Comparison of ENCODE assay signal across 25 mouse cellular contexts in the genomic region with DNA sequence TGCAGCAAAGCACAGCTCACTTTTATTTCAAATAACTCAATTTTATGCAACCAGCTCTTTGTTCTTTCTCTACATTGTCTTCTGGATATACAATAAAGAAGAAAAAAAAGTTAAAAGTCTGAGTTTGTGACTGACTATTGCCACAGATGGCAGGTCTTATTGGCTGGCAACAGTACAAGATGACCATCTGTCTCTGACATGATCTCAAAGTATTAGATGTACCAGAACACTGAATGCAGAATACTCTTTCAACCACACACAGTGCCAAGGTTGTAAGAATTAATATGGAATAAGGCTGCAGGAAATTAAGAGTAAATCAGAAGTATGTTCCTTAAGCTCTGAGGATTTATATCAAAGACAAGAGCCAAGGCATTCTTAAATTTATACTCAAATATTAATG. TPM values are rescaled to one million over a fixed set of nuclear protein-coding genes. Genes with fewer than 3 reads are reported as not detected.
DNase-seq lines count a peak whose midpoint lies in the region; ATAC-seq and TF ChIP-seq lines count a peak whose summit lies in the region.
"Had no signal": no experiment of that assay in that cellular context is flagged by ENCODE, and none has a peak within 500 bp of the region (broad histone marks: within the 10 kb centered on the region; RNA-seq: fewer than 3 reads in every experiment).

No protein-coding gene starts in this region.

- H3K4me2 ChIP-seq in forebrain, embryonic 14.5 days (ENCODE audit: low read length), result no peak overlapping the region
- H3K4me2 ChIP-seq in forebrain, postnatal 0 days (ENCODE audit: low read depth), result no peak overlapping the region
- no peak overlapping the region for H3K4me2 ChIP-seq in midbrain, postnatal 0 days (ENCODE audit: low read depth, low read length, poor library complexity, severe bottlenecking)
- H3K4me2 ChIP-seq: heart, embryonic 11.5 days; hindbrain, embryonic 12.5 days; limb, embryonic 15.5 days; liver, embryonic 15.5 days; midbrain, embryonic 15.5 days had no signal

- peak overlapping the region; percentile 33 for H3K27ac ChIP-seq in forebrain, embryonic 14.5 days (ENCODE audit: low read depth, low read length)
- no peak overlapping the region for H3K27ac ChIP-seq in forebrain, postnatal 0 days (ENCODE audit: low read depth, low read length)
- H3K27ac ChIP-seq in midbrain, postnatal 0 days (ENCODE audit: low read depth, low read length), result no peak overlapping the region
- H3K27ac ChIP-seq in midbrain, embryonic 10.5 days (replicated peaks), result no peak overlapping the region
- H3K27ac ChIP-seq: gastrocnemius, adult 2 months; hindbrain, embryonic 12.5 days; limb, embryonic 15.5 days; liver, embryonic 15.5 days; midbrain, embryonic 15.5 days had no signal

- no peak overlapping the region for H3K9ac ChIP-seq in forebrain, embryonic 14.5 days (ENCODE audit: low read length)
- no peak overlapping the region for H3K9ac ChIP-seq in forebrain, postnatal 0 days
- no peak overlapping the region for H3K9ac ChIP-seq in midbrain, postnatal 0 days (replicated peaks; ENCODE audit: low read length, poor library complexity, severe bottlenecking)
- H3K9ac ChIP-seq: hindbrain, embryonic 12.5 days; limb, embryonic 15.5 days; liver, embryonic 15.5 days; midbrain, embryonic 15.5 days had no signal

- no peaks in the 10 kb centered on the region for H3K36me3 ChIP-seq in forebrain, embryonic 14.5 days (ENCODE audit: control insufficient read depth, insufficient read depth, low read length)
- H3K36me3 ChIP-seq in forebrain, postnatal 0 days (ENCODE audit: insufficient read depth), result no peaks in the 10 kb centered on the region
- no peaks in the 10 kb centered on the region for H3K36me3 ChIP-seq in midbrain, postnatal 0 days (ENCODE audit: insufficient read depth, low read length)
- peaks cover 31% of the 10 kb centered on the region for H3K36me3 ChIP-seq in midbrain, embryonic 10.5 days
- H3K36me3 ChIP-seq: hindbrain, embryonic 12.5 days; liver, embryonic 15.5 days; midbrain, embryonic 15.5 days had no signal

- H3K4me1 ChIP-seq in forebrain, embryonic 14.5 days (ENCODE audit: control insufficient read depth, insufficient read depth, low read length), result no peaks in the 10 kb centered on the region
- H3K4me1 ChIP-seq in forebrain, postnatal 0 days (ENCODE audit: insufficient read depth), result no peaks in the 10 kb centered on the region
- no peaks in the 10 kb centered on the region for H3K4me1 ChIP-seq in midbrain, postnatal 0 days (ENCODE audit: insufficient read depth, low read length)
- H3K4me1 ChIP-seq in midbrain, embryonic 10.5 days, result peaks cover 6% of the 10 kb centered on the region
- H3K4me1 ChIP-seq: hindbrain, embryonic 12.5 days; limb, embryonic 15.5 days; liver, embryonic 15.5 days; midbrain, embryonic 15.5 days had no signal

- peak; percentile 78 for ATAC-seq in forebrain, embryonic 14.5 days
- no peak for ATAC-seq in forebrain, postnatal 0 days
- no peak for ATAC-seq in midbrain, postnatal 0 days (ENCODE audit: low FRiP score)
- ATAC-seq: activated CD4-positive, CD25-positive, alpha-beta regulatory T cell, adult 4 months; inflammation-experienced regulatory T-cells, adult 6 months; lung, postnatal 0 days; midbrain, embryonic 15.5 days had no signal

- TF ChIP-seq CTCF in forebrain, postnatal 0 days (IDR thresholded peaks at IDR 0.05; ENCODE audit: low read depth), result no peak
- TF ChIP-seq CTCF in midbrain, postnatal 0 days (IDR thresholded peaks at IDR 0.05), result no peak

- no peaks in the 10 kb centered on the region for H3K27me3 ChIP-seq in forebrain, embryonic 14.5 days (replicated peaks; ENCODE audit: control insufficient read depth, insufficient read depth, low read length)
- no peaks in the 10 kb centered on the region for H3K27me3 ChIP-seq in forebrain, postnatal 0 days (ENCODE audit: insufficient read depth, low read length)
- no peaks in the 10 kb centered on the region for H3K27me3 ChIP-seq in midbrain, postnatal 0 days (ENCODE audit: insufficient read depth, low read length)
- H3K27me3 ChIP-seq in midbrain, embryonic 10.5 days (ENCODE audit: low read depth, poor library complexity, severe bottlenecking), result peaks cover 24% of the 10 kb centered on the region
- H3K27me3 ChIP-seq: hindbrain, embryonic 12.5 days; limb, embryonic 15.5 days; liver, embryonic 15.5 days; midbrain, embryonic 15.5 days had no signal

- H3K9me3 ChIP-seq in forebrain, embryonic 14.5 days (replicated peaks; ENCODE audit: control insufficient read depth, low read length), result no peaks in the 10 kb centered on the region
- H3K9me3 ChIP-seq in forebrain, postnatal 0 days (ENCODE audit: low read length), result no peaks in the 10 kb centered on the region
- no peaks in the 10 kb centered on the region for H3K9me3 ChIP-seq in midbrain, postnatal 0 days (ENCODE audit: low read length)
- H3K9me3 ChIP-seq in midbrain, embryonic 10.5 days (replicated peaks), result 0 out of 2 replicates have a peak, but pooled peaks cover 5% of the 10 kb centered on the region
- H3K9me3 ChIP-seq: G1E; hindbrain, embryonic 12.5 days; limb, embryonic 15.5 days; liver, embryonic 15.5 days; midbrain, embryonic 15.5 days had no signal

- no peak overlapping the region for H3K4me3 ChIP-seq in forebrain, embryonic 14.5 days (ENCODE audit: low read depth, low read length)
- no peak overlapping the region for H3K4me3 ChIP-seq in forebrain, postnatal 0 days (ENCODE audit: low read depth, low read length)
- H3K4me3 ChIP-seq in midbrain, postnatal 0 days (ENCODE audit: low read depth, low read length), result no peak overlapping the region
- no peak overlapping the region for H3K4me3 ChIP-seq in midbrain, embryonic 10.5 days
- H3K4me3 ChIP-seq: gastrocnemius, adult 2 months; hindbrain, embryonic 12.5 days; limb, embryonic 15.5 days; liver, embryonic 15.5 days; midbrain, embryonic 15.5 days had no signal

- DNase-seq in forebrain, embryonic 14.5 days (ENCODE audit: low spot score), result peak; percentile 39
- no peak for DNase-seq in forebrain, postnatal 0 days
- DNase-seq in midbrain, postnatal 0 days (ENCODE audit: low spot score), result peak; percentile 32
- DNase-seq in midbrain, embryonic 10.5 days (ENCODE audit: low spot score), result no peak
- DNase-seq in cerebellum, postnatal 10 days, result peak; percentile 67 to 76
- DNase-seq in gastrocnemius, adult 8-10 months (ENCODE audit: low spot score in 2 of 2), result no peak
- no peak for DNase-seq in lung, postnatal 25 days (ENCODE audit: low spot score)
- DNase-seq: adrenal gland, postnatal 25 days; gastrocnemius, adult 2 months; heart, postnatal 10 days; kidney, adult 9 months; kidney, postnatal 36 days; right cerebral cortex, postnatal 14 days; spleen, adult 18-20 months; thymus, postnatal 36 days had no signal

RNA-seq across cellular contexts. Expression of gene Mbtps2, which starts 12.1 kb away (rescaled TPM):
- 27.9 and 30.6 TPM in 2 replicates for polyA plus RNA-seq in forebrain, embryonic 14.5 days (2014; fragmentation: Nextera tagmentation; extraction: Ambion mirVana)
- 15.0 and 19.0 TPM in 2 replicates for total RNA-seq in forebrain, postnatal 0 days (2014; rRNA removed)
- polyA plus RNA-seq in forebrain, postnatal 0 days (2015; fragmentation: Nextera tagmentation; extraction: Ambion mirVana), result 20.0 and 24.9 TPM in 2 replicates
- 16.4 and 24.3 TPM in 2 replicates for total RNA-seq in midbrain, postnatal 0 days (2014; rRNA removed)
- polyA plus RNA-seq in midbrain, postnatal 0 days (2015; fragmentation: Nextera tagmentation; extraction: Ambion mirVana), result 18.9 and 23.4 TPM in 2 replicates
- 17.2 and 20.0 TPM in 2 replicates for polyA plus RNA-seq in midbrain, embryonic 10.5 days (2016; fragmentation: Nextera tagmentation; extraction: Ambion mirVana)
- total RNA-seq in gastrocnemius, adult 8-10 months (2022), result 10 to 100 TPM; 14.9 to 19.7 (median 17.4) TPM

RNA-seq across cellular contexts. Expression of gene Yy2, which starts 17.6 kb away (rescaled TPM):
- 2.7 and 3.1 TPM in 2 replicates for polyA plus RNA-seq in forebrain, embryonic 14.5 days (2014; fragmentation: Nextera tagmentation; extraction: Ambion mirVana)
- total RNA-seq in forebrain, postnatal 0 days (2014; rRNA removed), result 1.5 and 4.1 TPM in 2 replicates
- polyA plus RNA-seq in forebrain, postnatal 0 days (2015; fragmentation: Nextera tagmentation; extraction: Ambion mirVana), result 1.3 and 1.8 TPM in 2 replicates
- total RNA-seq in midbrain, postnatal 0 days (2014; rRNA removed), result 0.82 and 2.9 TPM in 2 replicates
- polyA plus RNA-seq in midbrain, postnatal 0 days (2015; fragmentation: Nextera tagmentation; extraction: Ambion mirVana), result 1.6 and 2.1 TPM in 2 replicates
- polyA plus RNA-seq in midbrain, embryonic 10.5 days (2016; fragmentation: Nextera tagmentation; extraction: Ambion mirVana), result 4.1 and 5.0 TPM in 2 replicates
- total RNA-seq in gastrocnemius, adult 8-10 months (2022), result 1 to 10 TPM in 3 of 4 experiments, under 1 TPM in 1; 0.16 to 2.1 (median 1.7) TPM
- total RNA-seq: layer of hippocampus, postnatal 14 days had no signal
- polyA plus RNA-seq: G1E had no signal

Comparison
In these comparisons a context has a peak if more than half of its experiments do, and no peak if none do; other contexts are left out.
1. DNase-seq: peak in forebrain, embryonic 14.5 days (single experiment), midbrain, postnatal 0 days (single experiment) and cerebellum, postnatal 10 days (2 of 2); none in forebrain, postnatal 0 days (single experiment), midbrain, embryonic 10.5 days (single experiment), gastrocnemius, adult 8-10 months (0 of 2) and lung, postnatal 25 days (single experiment).